Mouse (Mus musculus): ENCODE measurements at regions not wholly inside any gene's neighbourhood (a gene's known extent, or its start where the extent isn't known, plus 50 kb on each side); places are given as distances from the start of the nearest gene placed in this dataset.

DNA sequence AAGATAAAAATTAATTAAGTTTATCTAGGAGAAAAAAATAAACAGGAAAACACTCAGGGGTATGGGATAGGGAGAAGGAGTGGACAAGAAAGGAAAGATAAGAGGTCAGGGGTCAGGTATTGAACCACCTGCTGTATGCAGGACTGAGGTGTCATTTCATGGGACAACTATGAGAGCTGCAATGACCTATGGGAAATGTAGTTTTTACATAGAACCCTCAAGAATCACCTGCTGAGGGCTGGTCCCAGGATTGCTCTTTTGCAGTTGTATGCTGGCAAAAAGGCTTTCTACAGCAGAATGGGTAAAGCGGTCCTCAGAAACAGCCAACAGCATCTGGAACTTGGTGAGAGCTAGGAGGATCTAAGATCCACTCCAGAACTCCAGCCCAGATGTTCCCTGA is 154.0 kb downstream of the Sox4 start:
- in situ Hi-C loops (cut with MboI; ENCODE audit: low sequenced_read_pairs in 2 of 2, unreplicated experiment in 2 of 2) = no loop called here
- TF ChIP-seq CHD2 (IDR thresholded peaks at IDR 0.05; ENCODE audit: low read depth, low read length) (no peak), HCFC1 (IDR thresholded peaks at IDR 0.05; ENCODE audit: borderline replicate concordance, insufficient read depth, low read length) (peak; percentile 85)
- Histone ChIP-seq H3K9me3 (ENCODE audit: control insufficient read depth, insufficient read depth, low read depth, low read length) (no peaks in the 10 kb centered on the region), H3K4me3 (ENCODE audit: insufficient read depth in 1 of 2, low read depth in 1 of 2, low read length in 2 of 2, poor library complexity in 1 of 2, severe bottlenecking in 1 of 2) (no peak overlapping the region), H3K9ac (ENCODE audit: insufficient read depth, low read depth, low read length, poor library complexity, severe bottlenecking) (no peak overlapping the region), H3K36me3 (ENCODE audit: control insufficient read depth, insufficient read depth, low read length, poor library complexity, severe bottlenecking) (no peaks in the 10 kb centered on the region), H3K4me1 (ENCODE audit: control insufficient read depth in 2 of 2, insufficient read depth in 2 of 2, low read length in 2 of 2, poor library complexity in 1 of 2) (peaks cover 0 to 2% of the 10 kb centered on the region in 2 experiments; a peak in 1 of 4 replicates), H3K27ac (ENCODE audit: insufficient read depth, low read depth, low read length, poor library complexity, severe bottlenecking) (no peak overlapping the region)
- DNase-seq (ENCODE audit: low read depth, low spot score) = no peak

DNA sequence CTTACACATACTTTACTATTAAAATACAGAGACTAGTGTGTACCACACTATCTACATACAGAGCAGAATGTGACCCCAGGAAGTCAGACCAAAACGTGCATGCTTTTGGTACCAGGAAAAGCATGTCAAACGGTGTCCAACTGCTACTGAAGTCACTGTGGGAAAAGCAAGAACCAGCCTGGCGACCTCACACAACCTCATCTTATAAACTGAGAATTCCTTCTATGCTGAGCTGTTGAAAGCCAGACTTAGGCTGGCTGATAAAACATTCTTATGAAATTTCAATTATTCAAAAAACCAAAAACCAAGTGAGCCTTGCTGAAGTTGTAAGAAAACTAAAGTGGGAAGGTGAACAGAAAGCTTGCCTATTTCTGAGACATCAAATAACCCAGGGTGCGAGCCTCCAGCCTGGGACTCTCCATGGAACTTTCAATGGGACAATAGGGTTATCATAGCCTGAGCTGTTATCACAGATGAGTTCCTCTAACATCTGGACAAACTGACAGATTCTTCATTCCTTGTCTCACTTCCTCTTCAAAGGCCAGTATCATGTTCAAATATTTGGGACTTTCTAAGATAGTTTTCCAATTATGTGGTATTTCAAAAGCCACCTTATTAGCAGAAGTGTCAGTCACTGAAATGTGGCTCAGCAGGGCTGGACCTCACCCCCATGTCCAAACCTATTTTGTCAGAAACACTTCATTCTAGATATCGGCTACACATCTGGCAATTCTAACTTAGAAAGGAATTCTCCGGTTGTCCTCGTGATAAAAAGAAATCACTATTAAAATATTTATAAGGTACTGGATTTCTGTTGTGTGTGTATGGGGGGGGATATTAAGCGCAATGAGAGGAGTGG is 155.7 kb downstream of the Sox4 start:
- TF ChIP-seq CHD2 (IDR thresholded peaks at IDR 0.05; ENCODE audit: low read depth, low read length) (no peak), HCFC1 (IDR thresholded peaks at IDR 0.05; ENCODE audit: borderline replicate concordance, insufficient read depth, low read length) (no peak), ZNF384 (IDR thresholded peaks at IDR 0.05; ENCODE audit: low read depth, low read length) (no peak), ZC3H11A (IDR thresholded peaks at IDR 0.05; ENCODE audit: borderline replicate concordance, low read depth, low read length) (no peak), MAFK (IDR thresholded peaks at IDR 0.05; ENCODE audit: insufficient read depth, low read depth, low read length) (no peak)
- Histone ChIP-seq H3K4me3 (ENCODE audit: insufficient read depth in 1 of 2, low read depth in 1 of 2, low read length in 2 of 2, poor library complexity in 1 of 2, severe bottlenecking in 1 of 2) (no peak overlapping the region), H3K9ac (ENCODE audit: insufficient read depth, low read depth, low read length, poor library complexity, severe bottlenecking) (no peak overlapping the region), H3K36me3 (ENCODE audit: control insufficient read depth, insufficient read depth, low read length, poor library complexity, severe bottlenecking) (no peaks in the 10 kb centered on the region), H3K4me1 (ENCODE audit: control insufficient read depth in 2 of 2, insufficient read depth in 2 of 2, low read length in 2 of 2, poor library complexity in 1 of 2) (peaks cover 0 to 2% of the 10 kb centered on the region in 2 experiments; a peak in 1 of 4 replicates), H3K27ac (ENCODE audit: insufficient read depth, low read depth, low read length, poor library complexity, severe bottlenecking) (no peak overlapping the region), H3K9me3 (ENCODE audit: control insufficient read depth, insufficient read depth, low read depth, low read length) (no peaks in the 10 kb centered on the region)
- DNase-seq (ENCODE audit: low read depth, low spot score) = no peak
- in situ Hi-C loops (cut with MboI; ENCODE audit: low sequenced_read_pairs in 2 of 2, unreplicated experiment in 2 of 2) = no loop called here

DNA sequence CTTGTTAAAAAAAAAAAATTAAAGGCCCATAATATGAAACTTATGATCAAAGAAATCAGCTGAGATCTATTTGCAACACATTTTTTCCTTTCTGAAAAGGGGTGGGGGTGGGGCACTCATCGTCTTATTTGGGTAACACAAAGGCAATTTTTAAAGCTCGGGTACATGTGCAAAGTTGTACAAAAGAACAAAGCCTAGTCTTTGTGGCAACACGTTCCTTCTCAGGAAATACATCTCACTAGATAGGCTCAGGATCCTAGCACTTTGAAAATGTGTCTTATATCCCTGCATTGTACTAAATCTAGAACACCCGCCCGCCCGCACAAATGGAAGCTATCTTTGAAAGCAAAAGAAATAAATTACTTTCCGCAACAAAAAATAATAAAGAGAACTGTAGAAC is 158.2 kb downstream of the Sox4 start:
- H3K4me1 ChIP-seq (ENCODE audit: control insufficient read depth in 2 of 2, insufficient read depth in 2 of 2, low read length in 2 of 2, poor library complexity in 1 of 2) = no peaks in the 10 kb centered on the region
- no peak overlapping the region for H3K4me3 ChIP-seq (ENCODE audit: insufficient read depth in 1 of 2, low read depth in 1 of 2, low read length in 2 of 2, poor library complexity in 1 of 2, severe bottlenecking in 1 of 2)
- in situ Hi-C loops (cut with MboI; ENCODE audit: low sequenced_read_pairs in 2 of 2, unreplicated experiment in 2 of 2) = no loop called here
- DNase-seq (ENCODE audit: low read depth, low spot score) = no peak
- no peak overlapping the region for H3K27ac ChIP-seq (ENCODE audit: insufficient read depth, low read depth, low read length, poor library complexity, severe bottlenecking)
- no peaks in the 10 kb centered on the region for H3K9me3 ChIP-seq (ENCODE audit: control insufficient read depth, insufficient read depth, low read depth, low read length)
- TF ChIP-seq CHD2 (IDR thresholded peaks at IDR 0.05; ENCODE audit: low read depth, low read length) = no peak
- no peak overlapping the region for H3K9ac ChIP-seq (ENCODE audit: insufficient read depth, low read depth, low read length, poor library complexity, severe bottlenecking)
- H3K36me3 ChIP-seq (ENCODE audit: control insufficient read depth, insufficient read depth, low read length, poor library complexity, severe bottlenecking) = no peaks in the 10 kb centered on the region

DNA sequence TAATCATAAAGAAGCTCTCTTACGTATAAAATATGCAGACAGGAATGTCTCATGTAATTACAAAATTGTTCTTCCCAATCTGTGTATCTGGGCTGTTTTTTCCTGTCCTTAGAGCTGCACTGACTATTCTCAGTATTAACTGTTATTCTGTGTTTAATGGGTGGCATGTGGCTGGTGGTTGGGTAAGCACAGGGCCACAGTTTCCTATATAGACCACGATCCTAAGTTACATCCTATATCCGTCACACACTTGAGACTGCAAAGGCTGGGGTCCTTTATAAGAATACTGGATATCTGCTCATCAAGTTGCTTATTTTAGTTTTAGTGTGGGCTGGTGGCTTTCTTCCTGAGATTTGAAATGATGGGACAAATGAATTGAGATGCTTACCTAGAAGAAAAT is 159.0 kb downstream of the Sox4 start:
- no peaks in the 10 kb centered on the region for H3K4me1 ChIP-seq (ENCODE audit: control insufficient read depth in 2 of 2, insufficient read depth in 2 of 2, low read length in 2 of 2, poor library complexity in 1 of 2)
- H3K9ac ChIP-seq (ENCODE audit: insufficient read depth, low read depth, low read length, poor library complexity, severe bottlenecking) = no peak overlapping the region
- H3K9me3 ChIP-seq (ENCODE audit: control insufficient read depth, insufficient read depth, low read depth, low read length) = no peaks in the 10 kb centered on the region
- TF ChIP-seq CHD2 (IDR thresholded peaks at IDR 0.05; ENCODE audit: low read depth, low read length) (no peak), ZNF384 (IDR thresholded peaks at IDR 0.05; ENCODE audit: low read depth, low read length) (no peak), HCFC1 (IDR thresholded peaks at IDR 0.05; ENCODE audit: borderline replicate concordance, insufficient read depth, low read length) (no peak), MAFK (IDR thresholded peaks at IDR 0.05; ENCODE audit: insufficient read depth, low read depth, low read length) (no peak), ZC3H11A (IDR thresholded peaks at IDR 0.05; ENCODE audit: borderline replicate concordance, low read depth, low read length) (no peak)
- no peak for DNase-seq (ENCODE audit: low read depth, low spot score)
- H3K4me3 ChIP-seq (ENCODE audit: insufficient read depth in 1 of 2, low read depth in 1 of 2, low read length in 2 of 2, poor library complexity in 1 of 2, severe bottlenecking in 1 of 2) = no peak overlapping the region
- no peaks in the 10 kb centered on the region for H3K36me3 ChIP-seq (ENCODE audit: control insufficient read depth, insufficient read depth, low read length, poor library complexity, severe bottlenecking)
- H3K27ac ChIP-seq (ENCODE audit: insufficient read depth, low read depth, low read length, poor library complexity, severe bottlenecking) = no peak overlapping the region
- in situ Hi-C loops (cut with MboI; ENCODE audit: low sequenced_read_pairs in 2 of 2, unreplicated experiment in 2 of 2) = no loop called here

Data from ES-E14 (cell line).